Mouse (Mus musculus) brain, embryonic 14.5 days (tissue): Measurements from ENCODE around the gene Tbcc. TPM values are rescaled to one million over a fixed set of nuclear protein-coding genes. Genes with fewer than 3 reads are reported as not detected.

Experiments
- DNase-seq: peaks from one replicate; pipeline ENCODE4 v3.0.0-alpha.2; 2011; ENCODE audit warnings: low read depth
- CTCF ChIP-seq: fragments of 200-500 bp; IDR thresholded peaks from 2 replicates; pipeline ENCODE4 v1.5.1; 2012; ENCODE audit warnings: inconsistent platforms, mild to moderate bottlenecking, moderate library complexity, borderline replicate concordance; ENCODE audit not compliant: insufficient read depth, insufficient read length; ENCODE audit errors: extremely low read depth
- POLR2A ChIP-seq: fragments of 200-500 bp; IDR thresholded peaks from 2 replicates; pipeline ENCODE4 v1.6.1; 2012; ENCODE audit warnings: mild to moderate bottlenecking, inconsistent platforms, borderline replicate concordance; ENCODE audit not compliant: poor library complexity, insufficient read depth, insufficient read length, severe bottlenecking; ENCODE audit errors: extremely low read depth
- polyA plus RNA-seq: library from polyadenylated mRNA; depleted of rRNA; stranded (reverse); fragments of >200 nt; gene quantifications from 2 replicates; pipeline ENCODE4 v1.2.3, GENCODE M21; 2012

Tbcc gene
- polyA plus RNA-seq, 1 experiment, result 33.7 TPM

DNA sequence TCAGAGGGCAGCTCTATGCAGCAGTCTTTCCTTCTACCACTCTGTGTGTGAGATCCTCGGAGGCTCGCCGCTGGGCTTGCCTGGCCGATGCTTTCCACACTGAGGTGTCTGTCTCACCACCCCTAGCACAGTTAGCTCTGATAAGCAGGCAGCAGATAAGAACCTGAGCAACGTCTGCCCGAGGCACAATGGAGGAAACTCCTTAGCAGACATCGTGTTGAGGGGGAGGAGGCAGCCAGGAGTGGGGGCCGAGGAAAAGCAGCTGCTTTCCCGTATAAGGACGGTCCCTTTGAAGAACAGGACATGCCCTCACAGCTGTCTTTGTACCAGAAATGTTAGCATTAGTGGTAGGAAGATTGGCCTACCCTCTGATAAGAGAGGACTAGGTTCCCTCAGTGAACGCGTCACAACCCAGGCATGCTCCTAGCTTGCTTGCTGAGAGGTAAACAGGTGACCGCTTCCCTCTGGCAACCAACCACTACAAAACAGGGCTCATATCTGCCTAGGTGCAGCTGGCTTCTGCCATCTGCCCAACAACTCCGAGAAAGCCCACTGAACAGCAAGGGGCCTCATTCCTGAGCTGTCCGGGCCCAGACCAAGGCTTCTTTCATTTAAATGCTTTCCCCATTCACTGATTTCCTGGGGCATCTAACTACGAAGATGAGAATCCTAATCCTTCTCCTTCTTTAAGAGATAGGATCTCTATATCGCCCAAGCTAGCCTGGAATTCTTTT is 4.4 kb upstream of the Tbcc start:
- DNase-seq, result no peak
- TF ChIP-seq POLR2A (no peak), CTCF (no peak)

DNA sequence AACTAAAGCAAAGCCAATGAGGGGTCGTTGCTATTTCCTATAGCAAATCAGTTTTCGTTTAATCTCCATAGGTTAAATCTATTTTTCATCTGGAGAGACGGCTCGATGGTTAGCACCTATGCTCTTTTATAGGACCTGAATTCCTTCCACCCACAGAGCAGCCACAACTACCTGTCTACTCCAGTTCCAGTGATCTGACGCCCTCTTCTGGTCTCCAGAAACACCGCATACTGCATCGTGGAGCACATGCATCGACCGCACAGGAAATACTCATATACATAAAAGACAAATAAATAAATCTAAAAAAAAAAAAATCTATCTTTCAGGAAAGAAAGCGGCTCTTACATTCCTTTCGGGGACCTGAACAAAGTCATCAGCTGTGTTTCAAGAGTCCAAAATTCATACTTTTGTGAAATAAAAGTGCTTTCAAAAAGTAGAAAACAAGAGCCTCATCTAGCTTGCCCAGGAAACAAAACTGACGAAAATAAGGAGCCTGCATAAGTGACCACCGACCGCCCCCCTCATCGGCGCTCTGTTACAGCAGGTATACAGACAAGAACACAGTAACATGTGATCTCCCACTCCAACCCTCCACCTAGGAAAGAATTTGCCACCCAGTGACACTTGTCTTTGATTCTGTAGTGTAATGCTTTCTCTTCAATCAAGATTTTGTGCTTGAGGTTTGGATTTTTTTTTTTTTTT is 1.8 kb upstream of the Tbcc start:
- DNase-seq, result peak; percentile 75

DNA sequence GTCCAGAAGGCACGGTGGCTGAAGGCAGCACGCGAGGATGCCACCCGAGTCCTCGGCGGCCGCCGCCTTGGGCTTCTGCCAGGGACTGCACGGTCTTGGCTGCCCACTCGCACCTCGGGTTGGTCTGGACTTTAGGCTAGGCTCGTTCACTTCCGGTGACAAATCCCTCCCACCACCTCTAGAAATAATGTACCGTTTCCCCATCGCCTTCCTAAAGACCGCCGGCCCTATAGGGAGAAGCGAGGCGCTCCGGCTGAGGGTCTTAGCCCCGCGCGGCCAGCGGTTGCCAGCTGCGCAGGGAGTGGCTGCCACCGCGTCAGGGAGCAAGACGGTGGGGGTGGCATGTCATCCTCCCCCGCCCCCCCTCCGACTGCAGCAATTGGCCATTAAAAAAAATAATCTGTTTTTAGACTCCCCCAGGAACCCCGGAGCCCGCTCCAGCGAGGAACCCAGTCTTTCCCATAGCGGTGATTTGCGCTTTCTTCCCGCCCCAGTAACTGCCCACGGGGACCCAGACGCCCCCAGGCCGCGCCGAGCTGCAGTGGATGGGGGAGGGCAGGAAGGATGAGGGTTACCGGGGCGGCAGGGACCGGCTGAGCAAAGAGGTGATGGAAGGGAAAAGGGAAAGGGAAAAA is 917 bp upstream of the Tbcc start:
- TF ChIP-seq POLR2A (peak; percentile 50; the same call in 1 of the 2 replicates), CTCF (no peak)
- DNase-seq, result peak; percentile 90

More for the DNA sequence above, 1.8 kb upstream of the Tbcc start:
- peak; percentile 59; the same call in 1 of the 2 replicates for TF ChIP-seq CTCF
- TF ChIP-seq POLR2A, result no peak

DNA sequence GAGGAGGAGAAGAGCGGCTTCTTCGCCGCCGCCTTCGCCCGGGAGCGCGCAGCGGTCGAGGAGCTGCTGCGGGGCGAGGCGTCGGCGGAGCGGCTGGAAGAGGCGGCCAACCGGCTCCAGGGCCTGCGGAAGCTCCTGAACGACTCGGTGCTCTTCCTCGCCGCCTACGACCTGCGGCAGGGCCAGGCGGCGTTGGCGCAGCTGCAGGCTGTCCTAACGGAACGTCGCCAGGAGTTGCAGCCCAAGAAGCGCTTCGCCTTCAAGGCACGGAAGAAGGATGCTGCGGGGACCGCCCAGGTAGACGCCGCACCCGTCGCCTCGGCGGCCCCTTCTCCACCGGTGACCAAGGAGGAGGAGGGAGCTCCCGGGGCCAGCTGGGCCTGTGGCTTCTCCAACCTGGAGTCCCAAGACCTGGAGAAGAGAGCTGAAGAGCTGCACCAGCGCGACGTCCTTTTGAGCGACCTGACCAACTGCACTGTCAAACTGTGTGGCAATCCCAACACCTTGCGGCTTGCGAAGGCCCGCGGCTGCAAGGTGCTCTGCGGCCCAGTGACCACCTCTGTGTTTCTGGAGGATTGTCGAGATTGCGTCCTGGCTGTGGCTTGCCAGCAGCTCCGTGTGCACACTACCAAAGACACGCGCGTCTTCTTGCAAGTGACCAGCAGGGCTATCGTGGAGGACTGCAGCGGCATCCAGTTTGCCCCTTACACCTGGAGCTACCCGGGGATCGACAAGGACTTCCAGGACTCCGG is 535 bp downstream of the Tbcc start:
- DNase-seq, result peak; percentile 46
- no peak for TF ChIP-seq POLR2A
- no peak for TF ChIP-seq CTCF

DNA sequence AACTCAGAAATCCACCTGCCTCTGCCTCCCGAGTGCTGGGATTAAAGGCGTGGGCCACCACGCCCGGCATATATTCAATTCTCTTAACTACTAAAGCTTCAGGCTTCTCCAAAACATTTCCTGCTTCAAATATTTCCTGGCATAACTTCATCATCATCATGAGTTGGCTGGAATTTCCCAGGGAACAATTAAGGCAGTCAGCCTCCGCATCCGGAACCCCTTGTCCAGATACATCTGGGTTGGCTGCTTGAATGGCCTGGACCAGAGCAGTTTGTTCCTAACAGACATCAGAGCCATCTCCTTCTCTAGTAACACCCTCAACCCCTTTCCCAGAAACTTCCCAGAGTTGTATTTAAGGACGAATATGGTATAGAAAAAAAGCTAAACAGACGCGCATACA is 4.9 kb downstream of the Tbcc start:
- no peak for TF ChIP-seq CTCF
- TF ChIP-seq POLR2A, result no peak
- DNase-seq, result no peak

DNA sequence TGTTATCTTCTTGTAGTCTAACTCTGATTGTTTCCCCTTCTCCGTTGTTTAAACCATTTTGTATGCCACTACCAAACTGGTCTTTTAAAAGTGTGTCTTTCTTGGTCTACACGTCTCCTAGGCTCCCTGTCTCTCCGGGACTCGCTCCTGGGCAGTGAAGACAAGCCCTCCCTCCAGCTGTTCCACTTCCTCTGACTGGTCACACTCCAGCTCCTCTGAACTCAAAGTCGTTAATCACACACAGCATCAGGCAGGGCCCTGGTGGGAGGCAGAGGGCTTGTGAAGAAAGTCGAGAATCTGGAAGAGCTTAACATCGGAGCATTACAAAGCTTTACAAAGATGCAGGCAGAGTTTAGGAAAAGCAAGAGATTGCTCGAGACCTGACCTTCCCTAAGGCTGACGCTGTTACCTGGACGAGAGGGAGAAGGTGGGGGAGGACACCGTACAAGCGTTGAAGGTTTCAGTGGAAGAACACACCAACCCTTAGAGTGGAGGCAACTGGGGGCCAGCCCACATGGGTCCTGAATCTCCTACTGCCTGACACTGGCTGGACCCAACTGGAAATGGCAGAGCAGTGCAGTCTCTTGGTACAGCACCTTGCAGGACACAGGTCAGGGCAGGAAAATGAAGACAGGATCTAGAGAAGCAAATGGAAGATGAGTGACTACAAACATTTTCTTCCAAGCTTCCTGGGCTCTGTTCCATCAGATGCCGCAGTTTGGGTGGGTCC is 6.9 kb downstream of the Tbcc start:
- DNase-seq, result no peak
- no peak for TF ChIP-seq POLR2A
- TF ChIP-seq CTCF, result no peak

DNA sequence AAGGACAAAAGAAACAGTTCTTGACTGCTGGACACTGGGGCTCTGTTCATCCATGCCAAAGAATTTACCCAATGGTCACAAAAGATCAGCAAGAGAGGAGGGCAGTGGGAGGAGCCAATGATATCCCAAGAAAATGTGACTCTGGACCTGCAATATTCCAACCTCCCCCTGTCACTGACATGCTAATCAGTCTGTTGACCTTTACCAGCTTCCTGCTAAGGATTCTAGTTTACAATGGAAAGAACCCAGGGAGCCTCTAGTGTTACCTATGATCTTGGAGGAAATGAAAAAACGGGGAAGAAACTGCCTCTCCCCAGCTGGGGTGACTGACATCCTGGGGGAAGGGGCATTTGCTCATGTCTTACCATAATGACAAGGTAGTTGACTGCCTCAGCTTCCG is 10.5 kb downstream of the Tbcc start:
- DNase-seq, result no peak
- TF ChIP-seq CTCF (no peak), POLR2A (no peak)

DNA sequence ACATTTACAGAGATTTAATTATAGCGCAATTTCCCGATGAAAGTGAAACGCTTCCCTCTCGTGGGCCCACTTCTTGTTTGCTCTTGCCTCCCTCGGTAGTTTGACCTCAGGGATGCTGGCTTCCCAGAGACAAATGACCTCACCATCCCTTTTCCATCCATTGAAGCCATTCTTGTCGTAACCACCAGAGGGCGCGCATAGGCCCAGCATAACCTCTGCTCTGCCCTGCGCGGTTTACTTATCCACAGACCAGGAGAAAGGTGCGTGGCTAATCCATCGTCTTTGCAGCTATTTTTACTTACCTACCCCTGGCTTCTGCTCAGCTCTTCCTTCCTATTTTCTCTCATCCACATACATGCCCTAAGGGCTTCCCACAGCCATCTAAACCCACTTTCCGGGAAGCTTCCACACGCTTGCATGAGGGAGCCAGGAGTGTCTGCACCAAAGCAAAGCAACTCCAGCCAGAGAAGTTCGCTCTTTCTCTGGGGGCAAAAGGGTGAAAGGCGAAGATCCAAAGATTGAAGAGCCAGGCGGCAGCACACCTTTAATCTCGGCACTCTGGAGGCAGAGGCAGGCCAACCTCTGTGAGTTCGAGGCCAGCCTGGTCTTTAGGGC is 13.5 kb downstream of the Tbcc start:
- DNase-seq, result peak; percentile 79
- TF ChIP-seq POLR2A (no peak), CTCF (peak; percentile 94)

DNA sequence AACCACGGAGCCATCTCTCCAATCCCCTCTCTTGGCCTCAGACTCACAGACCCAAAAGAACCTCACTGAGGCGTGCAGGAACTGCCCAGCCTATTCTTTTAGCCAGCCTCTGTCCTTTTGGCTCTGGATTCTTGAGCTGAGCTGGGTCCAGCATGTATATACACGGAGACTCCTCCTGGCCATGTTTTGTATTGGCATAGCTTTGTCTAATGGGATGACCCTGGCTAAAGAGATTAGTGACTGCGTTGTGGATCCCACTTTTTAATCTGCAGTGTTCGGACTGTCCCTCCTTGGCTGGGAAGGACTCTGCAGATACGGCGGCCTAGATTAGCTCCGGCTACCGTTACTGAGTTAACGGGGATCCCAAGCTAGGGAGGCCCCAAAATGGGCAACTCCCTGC is 19.7 kb downstream of the Tbcc start, which contains the start of gene Prph2:
Prph2 (plus strand) TSS at position 274 of the 400 bp plus-strand sequence.
- no peak for TF ChIP-seq CTCF
- no peak for TF ChIP-seq POLR2A
- DNase-seq, result no peak

DNA sequence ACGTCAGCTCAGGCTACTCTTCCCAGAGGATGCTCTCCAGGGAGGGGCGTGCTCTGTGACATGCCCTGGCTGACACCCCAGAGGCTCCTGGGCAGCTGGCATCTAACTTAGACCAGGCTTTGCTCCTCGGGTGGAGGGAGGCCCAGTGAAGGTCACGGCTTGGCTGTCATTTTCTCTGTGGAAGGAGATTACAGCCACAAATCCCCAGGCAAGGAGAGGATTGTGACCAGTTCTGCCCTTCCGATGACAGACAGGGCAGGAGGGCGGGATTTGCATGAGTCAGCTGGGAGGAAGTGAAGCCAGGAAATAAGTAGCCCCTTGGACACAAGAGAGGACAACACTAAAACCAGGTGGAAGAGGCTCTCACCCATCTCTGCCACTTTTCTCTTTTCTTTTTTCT is 21.8 kb downstream of the Tbcc start:
- no peak for TF ChIP-seq CTCF
- no peak for TF ChIP-seq POLR2A
- DNase-seq, result no peak

DNA sequence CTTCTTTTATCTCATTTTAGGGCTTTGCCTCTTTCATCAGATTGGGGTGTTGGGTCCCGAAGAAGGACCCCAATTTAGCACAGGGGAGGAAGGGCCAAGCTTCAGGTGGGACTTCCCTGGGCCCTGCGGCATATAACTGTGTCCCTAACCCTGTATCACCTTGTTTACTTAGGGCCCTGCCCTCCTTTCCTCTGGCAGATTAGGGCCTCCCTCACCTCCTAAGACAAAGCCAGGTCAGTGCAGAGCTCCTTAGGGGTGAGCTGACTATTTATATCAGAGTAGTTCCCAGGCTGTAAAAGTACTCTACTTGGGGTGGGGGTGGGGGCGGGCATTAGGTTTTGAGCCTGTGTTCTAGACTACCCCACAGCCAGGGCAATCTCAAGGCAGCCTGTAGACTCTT is 24.6 kb downstream of the Tbcc start:
- TF ChIP-seq CTCF (no peak), POLR2A (no peak)
- DNase-seq, result no peak

DNA sequence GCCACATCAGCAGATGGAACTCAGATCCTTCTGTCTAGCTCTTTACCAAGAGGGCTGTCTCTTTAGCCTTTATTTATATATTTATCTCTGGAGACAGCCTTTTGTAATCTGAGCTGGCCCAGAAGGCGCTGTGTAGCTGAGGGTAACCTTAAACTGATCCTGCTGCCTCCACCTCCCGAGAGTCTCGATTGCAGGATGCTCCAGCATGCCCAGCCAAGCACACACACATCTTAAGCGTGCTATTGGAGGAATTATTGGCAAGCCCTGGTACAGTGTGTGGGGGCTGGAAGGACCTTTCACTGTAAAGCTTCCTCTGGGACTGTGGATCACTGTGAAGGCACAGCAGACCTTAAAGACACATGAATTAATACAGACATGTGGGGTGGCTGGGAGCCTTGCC is 28.5 kb downstream of the Tbcc start:
- no peak for DNase-seq
- TF ChIP-seq POLR2A (no peak), CTCF (no peak)
